Mouse (Mus musculus): ENCODE results near the gene Nfkbie. TPM values are rescaled to one million over a fixed set of nuclear protein-coding genes. Genes with fewer than 3 reads are reported as not detected.

Gene Nfkbie
- total RNA-seq, 2 experiments from 2014 or later: 4.6 to 4.9 TPM

DNA sequence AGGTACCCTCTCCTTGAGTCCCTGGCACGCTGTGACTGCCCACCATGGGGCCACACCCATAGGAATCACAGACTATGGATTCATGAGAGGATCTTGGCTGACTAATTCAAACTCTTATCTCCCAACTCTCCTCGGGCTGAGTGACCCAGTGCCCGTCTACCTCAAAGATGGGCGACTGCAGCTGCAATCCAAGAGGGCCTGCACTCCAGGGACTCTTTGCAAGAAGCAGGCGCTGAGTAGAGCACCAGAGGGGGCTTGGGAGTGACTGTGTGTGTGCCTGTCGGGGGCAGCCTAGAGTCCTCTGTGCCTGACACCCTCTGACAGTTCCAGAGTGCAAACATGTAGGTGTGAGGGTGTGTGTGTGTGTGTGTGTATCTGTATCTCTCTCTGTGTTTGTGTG, 13.4 kb upstream of the Nfkbie start:
- no peak for ATAC-seq (replicated peaks; ENCODE audit: poor library complexity, severe bottlenecking)

DNA sequence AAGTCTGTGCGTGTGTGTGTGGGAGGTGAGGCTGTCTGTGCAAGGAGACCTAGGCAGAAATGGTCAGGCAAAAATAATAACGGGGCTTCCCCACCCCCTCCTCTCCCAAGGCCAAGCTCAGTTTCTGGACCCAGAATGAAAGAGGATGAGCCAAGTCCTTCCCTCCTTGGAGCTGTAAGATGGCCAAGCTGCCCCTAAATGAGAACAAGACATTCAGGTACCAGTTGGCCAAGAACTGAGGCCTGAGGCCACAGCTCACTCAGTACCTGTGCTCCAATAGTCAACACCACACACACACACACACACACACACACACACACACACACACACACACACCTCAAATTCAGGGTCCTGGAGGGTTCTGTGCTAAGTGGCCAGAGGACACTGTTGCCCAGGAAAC, 12.8 kb upstream of the Nfkbie start:
- no peak for ATAC-seq (replicated peaks; ENCODE audit: poor library complexity, severe bottlenecking)

DNA sequence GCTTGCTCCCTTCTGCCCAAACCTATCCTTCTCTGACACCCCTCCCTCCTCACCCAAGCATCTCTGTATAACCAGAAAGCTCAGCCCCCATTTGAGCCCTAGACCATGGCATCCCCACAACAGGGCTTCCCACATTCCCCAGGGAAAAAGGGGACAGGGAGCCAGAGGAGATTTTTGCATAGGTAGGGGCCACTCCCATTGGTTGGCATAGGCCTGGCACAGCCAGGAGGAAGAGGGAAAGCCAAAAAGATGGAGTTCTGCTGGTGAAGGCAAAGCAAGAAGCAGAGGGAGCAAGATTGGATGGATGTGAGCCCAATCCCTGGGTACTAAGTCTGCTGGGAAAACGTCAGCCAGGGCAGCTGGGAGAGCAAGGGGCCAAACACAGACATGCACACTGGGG, 12.4 kb upstream of the Nfkbie start:
- ATAC-seq (replicated peaks; ENCODE audit: poor library complexity, severe bottlenecking): no peak

GRCm38 (mm10) chr17:45544001-45544872, 11.3 kb upstream of the Nfkbie start:
- ATAC-seq (replicated peaks; ENCODE audit: poor library complexity, severe bottlenecking): no peak

DNA sequence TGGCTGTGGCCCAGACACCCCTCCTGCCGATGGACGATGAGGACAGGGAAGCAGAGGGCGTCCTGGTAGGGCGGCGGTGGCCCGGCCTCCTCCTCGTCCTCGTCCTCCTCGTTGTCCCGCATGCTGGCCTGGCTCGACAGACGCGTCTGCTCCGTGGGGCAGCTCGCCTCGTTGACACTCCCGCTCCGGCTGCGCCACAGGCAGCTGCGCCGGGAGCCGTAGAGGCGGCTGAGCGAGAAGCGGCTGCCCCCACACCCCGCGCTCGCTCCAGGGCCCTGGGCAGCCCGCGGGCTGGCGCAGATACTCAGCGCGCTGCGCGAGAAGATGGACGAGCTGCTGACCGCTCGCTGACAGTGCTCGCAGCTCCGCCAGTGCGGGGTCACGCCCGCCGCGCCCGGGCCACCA, 10.6 kb upstream of the Nfkbie start:
- 0 out of 2 replicates have a peak, but pooled peaks have one; percentile 1 for ATAC-seq (replicated peaks; ENCODE audit: poor library complexity, severe bottlenecking)

- peak; percentile 39 for ATAC-seq (replicated peaks; ENCODE audit: poor library complexity, severe bottlenecking)
Observed at GRCm38 (mm10) chr17:45545278-45545961, 10.1 kb upstream of the Nfkbie start.

DNA sequence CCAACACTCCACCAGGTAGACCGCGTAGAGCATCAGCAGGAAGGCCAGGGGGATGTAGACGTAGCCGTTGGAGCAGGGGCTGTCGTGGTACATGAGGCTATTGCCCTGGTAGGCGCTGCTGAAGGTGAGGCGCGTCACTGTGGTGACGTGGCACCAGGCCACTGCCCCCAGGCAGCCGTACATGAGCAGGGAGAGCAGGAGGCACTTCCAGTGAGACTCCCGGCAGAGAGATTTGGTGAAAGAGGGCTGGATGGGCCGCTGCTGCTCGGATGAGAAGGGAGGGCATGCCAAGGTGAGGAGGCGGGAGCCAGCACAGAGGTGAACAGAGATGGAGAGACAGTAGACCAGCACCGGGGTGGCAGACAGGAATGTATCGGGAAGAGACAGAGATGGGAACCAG, 8.6 kb upstream of the Nfkbie start:
- ATAC-seq (replicated peaks; ENCODE audit: poor library complexity, severe bottlenecking): no peak

DNA sequence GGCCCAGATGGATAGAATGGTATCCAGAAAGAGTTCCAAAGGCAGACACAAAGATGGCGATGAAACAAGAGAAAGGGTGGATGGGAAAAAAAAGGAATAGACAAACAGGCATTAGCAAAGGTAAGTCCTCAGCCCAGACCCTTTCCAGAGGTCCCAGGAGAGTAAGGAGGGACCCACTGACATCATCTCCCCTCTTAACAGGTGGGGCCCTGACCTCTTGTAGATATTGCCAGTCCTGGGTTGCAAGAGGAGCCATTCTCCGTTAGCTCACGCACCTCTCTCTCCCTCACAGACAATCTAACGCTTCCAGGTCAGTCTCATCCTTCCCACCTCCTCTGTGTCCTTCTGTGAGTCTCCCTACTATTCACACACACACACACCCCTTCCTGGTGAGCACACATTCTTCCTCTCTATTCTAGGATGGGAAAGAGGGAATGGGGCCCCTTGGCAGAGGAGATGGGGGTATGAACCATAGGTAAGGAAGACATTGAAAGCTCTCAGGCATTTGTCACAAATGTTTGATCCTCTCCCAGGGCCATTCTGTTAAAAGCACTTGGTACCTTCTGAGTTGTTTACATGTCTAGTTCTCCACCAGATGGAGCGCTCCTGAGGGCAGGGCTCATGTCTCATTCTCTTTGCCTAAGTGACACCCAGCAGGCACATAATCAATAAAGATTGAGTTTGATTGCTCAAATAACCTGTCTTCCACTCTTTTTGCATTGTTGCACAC, 7.9 kb upstream of the Nfkbie start:
- ATAC-seq (replicated peaks; ENCODE audit: poor library complexity, severe bottlenecking): no peak

- ATAC-seq (replicated peaks; ENCODE audit: poor library complexity, severe bottlenecking): peak; percentile 20; the same call in 1 of the 2 replicates
Observed at GRCm38 (mm10) chr17:45548541-45549512, 6.7 kb upstream of the Nfkbie start.

DNA sequence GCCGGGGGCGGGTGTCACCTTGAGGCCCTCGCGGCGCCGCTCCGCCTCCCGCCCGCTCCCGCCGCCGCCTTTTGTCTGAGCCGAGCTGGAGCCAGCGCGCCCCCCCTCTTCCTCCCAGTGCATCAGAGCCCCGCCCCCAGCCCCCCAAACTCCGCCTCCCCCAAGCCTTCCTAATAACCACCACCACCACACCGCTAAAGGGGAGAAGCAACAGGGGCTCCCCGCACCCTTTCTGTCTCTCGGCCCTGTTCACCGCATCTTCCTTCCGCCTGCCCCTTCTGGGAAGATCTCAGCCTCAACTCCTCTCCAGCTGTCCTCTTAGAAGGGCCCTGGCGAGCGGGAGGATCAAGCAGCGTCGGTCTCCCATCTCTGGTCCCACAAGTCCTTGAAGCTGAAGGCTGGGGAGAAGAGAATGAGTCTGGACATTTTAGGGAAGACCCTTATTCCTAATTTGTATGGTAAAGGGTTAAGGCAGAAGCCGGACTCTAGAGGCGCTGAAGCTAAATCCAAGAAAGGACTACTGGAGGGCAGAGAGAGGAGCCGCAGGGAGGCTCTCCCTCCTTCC, 5.8 kb upstream of the Nfkbie start, which contains the start of gene Tmem151b:
Tmem151b (minus strand) TSS at position 61 of the 565 bp plus-strand sequence.
- ATAC-seq (replicated peaks; ENCODE audit: poor library complexity, severe bottlenecking): 0 out of 2 replicates have a peak, but pooled peaks have one; percentile 5

DNA sequence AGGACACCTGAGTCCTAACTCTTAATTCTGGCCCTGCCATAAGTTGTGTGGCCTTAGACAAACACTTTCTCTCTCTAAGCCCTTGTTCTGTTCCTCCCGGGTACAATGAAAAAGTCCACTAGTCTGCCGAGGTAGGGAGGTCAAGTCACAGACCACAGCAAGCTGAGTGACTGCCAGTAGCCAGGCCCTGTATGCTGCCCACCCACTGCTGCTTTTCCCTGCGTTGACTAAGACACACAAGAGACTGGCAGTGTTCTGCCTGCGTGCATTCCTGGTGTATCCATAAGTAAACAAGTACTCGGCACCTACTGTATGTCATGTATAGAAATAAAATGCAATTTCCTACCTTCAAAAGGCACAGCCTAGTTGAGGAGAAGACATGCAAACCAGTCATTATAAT, 5.2 kb upstream of the Nfkbie start:
- no peak for ATAC-seq (replicated peaks; ENCODE audit: poor library complexity, severe bottlenecking)

- ATAC-seq (replicated peaks; ENCODE audit: poor library complexity, severe bottlenecking): no peak
Observed at GRCm38 (mm10) chr17:45551249-45551796, 4.2 kb upstream of the Nfkbie start.

DNA sequence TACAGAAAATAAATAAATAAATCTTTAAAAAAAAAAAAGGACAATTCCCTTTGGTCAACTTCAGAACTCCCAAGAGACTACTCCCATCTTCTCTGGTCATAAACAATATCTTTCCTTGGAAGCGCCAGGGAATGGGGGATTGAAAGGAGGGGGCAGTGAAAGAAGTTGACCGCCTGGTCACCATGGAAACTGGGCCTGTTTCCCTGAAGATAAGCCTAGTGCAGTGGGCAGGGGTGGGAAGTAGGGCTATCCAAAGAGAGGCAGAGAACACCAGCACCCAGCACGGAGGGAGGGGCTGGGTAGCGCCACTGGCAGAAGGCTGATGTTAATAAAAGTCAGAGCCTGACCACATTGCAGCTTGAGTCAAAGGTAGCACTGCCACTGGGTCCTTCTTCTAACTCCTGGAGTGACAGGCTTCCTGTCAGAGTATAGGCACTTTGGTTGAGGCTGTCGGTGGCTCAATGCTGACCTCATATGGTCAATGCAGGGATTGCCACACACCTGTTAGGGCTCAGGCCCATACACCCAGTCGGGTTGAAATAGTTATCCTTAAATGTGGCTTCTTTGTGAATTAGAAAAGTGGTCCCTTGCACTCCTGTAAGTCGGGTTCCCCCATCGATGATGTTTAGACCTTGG, 3.6 kb upstream of the Nfkbie start:
- ATAC-seq (replicated peaks; ENCODE audit: poor library complexity, severe bottlenecking): peak; percentile 49

GRCm38 (mm10) chr17:45553065-45553464, 2.4 kb upstream of the Nfkbie start:
- no peak for ATAC-seq (replicated peaks; ENCODE audit: poor library complexity, severe bottlenecking)

- peak; percentile 13 for ATAC-seq (replicated peaks; ENCODE audit: poor library complexity, severe bottlenecking)
Observed at GRCm38 (mm10) chr17:45554420-45554819, 1.1 kb upstream of the Nfkbie start.

GRCm38 (mm10) chr17:45556107-45556489, 595 bp downstream of the Nfkbie start:
- no peak for ATAC-seq (replicated peaks; ENCODE audit: poor library complexity, severe bottlenecking)

- peak; percentile 27 for ATAC-seq (replicated peaks; ENCODE audit: poor library complexity, severe bottlenecking)
Observed at GRCm38 (mm10) chr17:45556514-45557245, 1.2 kb downstream of the Nfkbie start.
